Mouse (Mus musculus): ENCODE measurements around the gene Eif1ad. TPM values are rescaled to one million over a fixed set of nuclear protein-coding genes. Genes with fewer than 3 reads are reported as not detected.

Eif1ad gene
- polyA plus RNA-seq, 1 experiment from 2014 or later, result 89.4 TPM

DNA sequence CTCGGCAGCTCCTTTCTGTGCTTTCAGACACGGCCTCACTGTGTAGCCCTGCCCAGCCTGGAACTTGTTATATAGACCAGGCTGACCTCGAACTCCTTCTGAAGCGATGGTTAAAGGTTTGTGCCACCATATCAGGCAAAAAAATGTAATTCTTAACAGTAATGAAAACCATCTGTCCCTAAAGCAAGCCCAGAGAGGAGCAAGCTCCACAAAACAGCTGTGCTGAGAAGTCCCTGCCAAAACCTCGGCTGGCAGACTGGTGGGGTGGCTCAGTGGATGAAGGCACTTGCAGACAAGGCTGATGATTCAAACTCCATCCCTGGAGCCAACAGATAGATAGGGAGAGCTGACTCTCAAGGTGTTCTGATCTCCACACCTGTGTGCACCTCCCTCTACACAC lies 42.5 kb downstream of the Eif1ad start:
- Histone ChIP-seq H3K27ac (replicated peaks) (no peak overlapping the region), H3K4me3 (no peak overlapping the region), H3K4me1 (peaks cover 22% of the 10 kb centered on the region), H3K36me3 (0 out of 2 replicates have a peak, but pooled peaks cover 4% of the 10 kb centered on the region), H3K9me3 (replicated peaks) (no peaks in the 10 kb centered on the region), H3K27me3 (ENCODE audit: low read depth, poor library complexity, severe bottlenecking) (no peaks in the 10 kb centered on the region)
- no peak for DNase-seq (ENCODE audit: low spot score)
- WGBS, result 84% methylated on average over 5 of the region's 5 CpGs

DNA sequence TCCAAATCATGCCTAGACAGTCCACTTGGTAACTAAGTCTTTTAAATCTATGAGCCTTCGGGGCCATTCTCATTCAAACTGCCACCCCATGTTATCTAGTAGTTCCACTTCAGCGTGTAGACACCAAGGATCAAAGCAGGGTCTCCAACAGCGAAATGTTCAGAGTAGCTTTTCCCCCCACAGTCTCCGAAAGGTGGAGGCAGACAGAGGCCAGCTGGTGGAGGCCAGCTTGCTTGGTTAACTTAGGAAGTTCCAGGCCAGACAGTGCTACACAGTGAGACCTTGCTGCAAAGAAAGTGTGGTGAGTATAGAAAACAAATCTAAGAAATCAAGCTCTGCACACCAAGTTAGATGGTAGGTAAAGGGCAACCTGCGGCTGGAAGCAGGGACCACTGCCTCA lies 44.1 kb downstream of the Eif1ad start:
- 87% methylated on average over 5 of the region's 5 CpGs for WGBS
- 0 out of 2 replicates have a peak, but pooled peaks cover 4% of the 10 kb centered on the region for H3K36me3 ChIP-seq
- H3K27me3 ChIP-seq (ENCODE audit: low read depth, poor library complexity, severe bottlenecking), result no peaks in the 10 kb centered on the region
- peaks cover 20% of the 10 kb centered on the region for H3K4me1 ChIP-seq
- no peak overlapping the region for H3K4me3 ChIP-seq
- no peaks in the 10 kb centered on the region for H3K9me3 ChIP-seq (replicated peaks)
- H3K27ac ChIP-seq (replicated peaks), result no peak overlapping the region
- no peak for DNase-seq (ENCODE audit: low spot score)

DNA sequence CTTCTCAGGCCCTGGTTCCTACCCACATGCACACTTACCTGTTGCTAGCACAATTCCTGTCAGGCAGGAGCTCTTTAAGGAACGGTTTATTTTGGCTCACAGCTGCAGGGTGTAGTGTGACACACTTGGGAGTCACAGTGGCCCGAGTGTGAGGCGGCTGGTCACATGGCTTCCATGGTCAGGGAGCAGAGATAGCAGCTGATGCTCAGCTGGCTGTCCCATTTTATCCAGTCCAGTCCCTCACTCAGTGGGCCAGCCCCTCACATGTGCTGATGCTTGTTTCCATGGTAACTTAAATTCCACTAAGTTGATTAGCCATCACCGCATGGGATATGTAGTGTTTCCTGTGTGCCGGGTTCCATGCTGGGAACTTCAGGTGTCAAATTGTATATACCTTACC lies 45.4 kb downstream of the Eif1ad start:
- Histone ChIP-seq H3K36me3 (0 out of 2 replicates have a peak, but pooled peaks cover 4% of the 10 kb centered on the region), H3K9me3 (replicated peaks) (no peaks in the 10 kb centered on the region), H3K4me3 (no peak overlapping the region), H3K27ac (replicated peaks) (no peak overlapping the region), H3K4me1 (peaks cover 14% of the 10 kb centered on the region), H3K27me3 (ENCODE audit: low read depth, poor library complexity, severe bottlenecking) (no peaks in the 10 kb centered on the region)
- no peak for DNase-seq (ENCODE audit: low spot score)
- WGBS, result 79% methylated on average over 5 of the region's 5 CpGs

DNA sequence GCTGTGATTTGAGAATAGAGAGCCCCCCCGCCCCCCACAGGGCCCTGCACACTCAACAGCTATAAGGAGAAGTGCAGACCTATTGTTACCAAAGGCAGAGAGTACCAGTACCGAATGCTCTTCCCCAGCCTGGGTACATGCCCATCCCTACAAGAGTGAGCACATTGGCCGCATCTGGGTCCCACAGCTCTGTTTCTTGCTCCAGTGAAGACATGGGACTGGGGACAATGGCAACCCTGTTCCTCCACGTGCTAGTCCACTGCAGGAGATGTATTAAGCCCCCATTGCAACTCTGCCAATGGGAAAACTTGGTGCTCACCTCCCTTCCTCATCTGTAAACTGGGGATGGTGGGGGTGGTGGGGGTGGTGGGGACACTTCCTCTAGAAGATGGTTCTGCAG lies 47.3 kb downstream of the Eif1ad start:
- Histone ChIP-seq H3K27me3 (ENCODE audit: low read depth, poor library complexity, severe bottlenecking) (no peaks in the 10 kb centered on the region), H3K4me1 (peaks cover 4% of the 10 kb centered on the region; the same call in 1 of the 2 replicates), H3K9me3 (replicated peaks) (no peaks in the 10 kb centered on the region), H3K27ac (replicated peaks) (no peak overlapping the region), H3K36me3 (0 out of 2 replicates have a peak, but pooled peaks cover 8% of the 10 kb centered on the region), H3K4me3 (no peak overlapping the region)
- WGBS, result 83% methylated on average over 4 of the region's 4 CpGs
- DNase-seq (ENCODE audit: low spot score), result no peak

DNA sequence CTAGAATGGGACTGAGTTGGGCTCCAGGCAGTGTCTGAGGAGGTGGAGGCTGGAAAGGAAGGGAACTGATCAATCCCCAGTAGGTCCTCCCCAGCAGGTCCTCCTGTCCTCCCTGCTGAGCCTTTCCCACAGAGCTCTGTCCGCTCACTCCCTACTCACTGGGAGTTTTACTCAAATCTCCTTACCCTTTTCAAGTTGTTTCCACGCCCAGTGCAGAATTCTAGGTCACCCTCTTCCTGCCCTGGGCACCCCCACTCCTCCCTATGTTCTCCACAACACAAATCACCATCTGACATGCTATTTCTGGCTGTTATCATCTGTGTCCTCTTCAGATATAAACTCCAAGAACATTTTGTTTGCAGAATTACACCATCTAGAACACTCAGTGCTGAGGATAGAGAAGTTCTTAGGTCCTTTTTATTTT lies 48.0 kb downstream of the Eif1ad start:
- H3K9me3 ChIP-seq (replicated peaks), result no peaks in the 10 kb centered on the region
- H3K4me3 ChIP-seq, result no peak overlapping the region
- no peaks in the 10 kb centered on the region for H3K27me3 ChIP-seq (ENCODE audit: low read depth, poor library complexity, severe bottlenecking)
- DNase-seq (ENCODE audit: low spot score), result no peak
- peaks cover 4% of the 10 kb centered on the region; the same call in 1 of the 2 replicates for H3K4me1 ChIP-seq
- H3K27ac ChIP-seq (replicated peaks), result no peak overlapping the region
- peaks cover 7% of the 10 kb centered on the region; the same call in 1 of the 2 replicates for H3K36me3 ChIP-seq
- WGBS, result 72% methylated on average over 2 of the region's 2 CpGs

DNA sequence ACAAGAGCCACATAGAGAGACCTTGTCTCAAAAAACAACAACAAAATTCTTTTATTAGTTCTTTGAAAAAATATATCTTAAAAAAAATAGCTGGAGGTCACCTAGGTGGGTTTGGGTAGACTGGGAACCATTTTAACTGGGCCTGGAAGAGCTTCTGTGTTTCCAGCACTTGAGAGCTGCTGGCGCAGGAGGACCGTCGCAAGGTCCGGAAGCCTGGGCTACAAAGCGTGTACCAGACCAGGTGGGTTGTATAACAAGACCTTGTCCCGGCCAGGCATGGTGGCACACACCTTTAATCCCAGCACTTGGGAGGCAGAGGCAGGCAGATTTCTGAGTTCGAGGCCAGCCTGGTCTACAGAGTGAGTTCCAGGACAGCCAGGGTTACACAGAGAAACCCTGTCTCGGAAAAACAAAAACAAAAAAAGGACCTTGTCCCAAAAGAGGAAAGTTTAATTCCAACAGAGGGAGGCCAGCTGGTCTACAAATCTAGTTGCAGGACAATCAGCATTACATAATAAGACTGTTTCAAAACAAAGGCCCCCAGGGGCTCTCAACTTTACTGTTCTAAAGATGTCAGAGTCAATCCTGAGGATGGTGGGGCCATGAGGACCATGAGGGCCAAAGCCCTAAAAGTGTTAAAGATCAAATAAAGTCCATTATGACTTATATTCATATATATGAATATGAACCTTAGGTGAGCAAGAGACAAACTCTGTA lies 52.4 kb downstream of the Eif1ad start:
- no peak for DNase-seq (ENCODE audit: low spot score)
- H3K27me3 ChIP-seq (ENCODE audit: low read depth, poor library complexity, severe bottlenecking), result no peaks in the 10 kb centered on the region
- whole genome bisulfite sequencing, result 90% methylated on average over 8 of the region's 8 CpGs
- no peaks in the 10 kb centered on the region for H3K9me3 ChIP-seq (replicated peaks)
- no peak overlapping the region for H3K4me3 ChIP-seq
- H3K4me1 ChIP-seq, result peaks cover 17% of the 10 kb centered on the region
- peaks cover 46% of the 10 kb centered on the region for H3K36me3 ChIP-seq
- no peak overlapping the region for H3K27ac ChIP-seq (replicated peaks)

DNA sequence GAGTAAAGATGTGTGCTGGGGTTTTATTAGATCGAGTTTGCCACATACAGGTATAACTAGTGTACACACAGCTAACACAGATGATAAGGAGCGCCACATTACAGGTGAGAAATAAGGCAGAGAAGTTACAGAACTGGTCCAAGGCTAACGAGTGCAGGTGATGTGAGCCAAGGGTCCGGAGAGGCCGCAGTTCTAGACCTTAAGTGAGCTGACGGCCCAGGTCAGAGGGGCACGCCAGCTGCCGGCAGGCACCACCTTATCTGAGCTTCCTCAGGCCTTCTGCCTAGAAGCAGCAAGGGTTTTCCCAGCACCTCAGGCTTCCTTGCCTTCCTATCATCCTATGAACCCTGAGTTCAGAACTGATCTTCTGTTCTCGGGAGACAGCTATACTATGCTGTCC lies 53.1 kb downstream of the Eif1ad start:
- Histone ChIP-seq H3K4me1 (peaks cover 21% of the 10 kb centered on the region), H3K36me3 (peaks cover 46% of the 10 kb centered on the region), H3K4me3 (no peak overlapping the region), H3K27ac (replicated peaks) (no peak overlapping the region), H3K9me3 (replicated peaks) (no peaks in the 10 kb centered on the region), H3K27me3 (ENCODE audit: low read depth, poor library complexity, severe bottlenecking) (no peaks in the 10 kb centered on the region)
- WGBS, result 93% methylated on average over 9 of the region's 9 CpGs
- DNase-seq (ENCODE audit: low spot score), result no peak

DNA sequence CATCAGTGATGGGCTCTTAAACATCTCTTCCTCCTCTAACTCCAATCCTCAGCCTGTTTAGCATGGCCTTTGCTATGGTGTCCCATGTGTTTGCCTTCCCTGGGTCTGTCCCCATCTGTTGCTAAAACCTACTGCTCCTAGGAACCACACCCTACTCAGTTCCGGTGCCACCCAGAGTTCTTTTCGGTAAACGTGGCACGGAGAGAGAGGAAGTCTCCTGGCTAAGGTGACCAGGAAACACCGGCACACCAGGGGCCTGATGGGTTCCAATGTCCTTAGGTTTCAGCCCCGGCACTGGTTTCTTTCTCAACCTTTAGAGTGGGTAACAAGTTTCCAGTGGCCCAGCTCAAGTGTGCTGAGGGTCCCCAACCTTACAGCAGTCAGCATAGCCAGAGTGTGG lies 54.0 kb downstream of the Eif1ad start:
- Histone ChIP-seq H3K9me3 (replicated peaks) (no peaks in the 10 kb centered on the region), H3K36me3 (peaks cover 46% of the 10 kb centered on the region), H3K4me3 (no peak overlapping the region; the same call in 1 of the 2 replicates), H3K27me3 (ENCODE audit: low read depth, poor library complexity, severe bottlenecking) (no peaks in the 10 kb centered on the region), H3K27ac (replicated peaks) (no peak overlapping the region), H3K4me1 (peaks cover 22% of the 10 kb centered on the region)
- DNase-seq (ENCODE audit: low spot score), result no peak
- WGBS, result 96% methylated on average over 6 of the region's 6 CpGs

Other genes with a start within 250 kb of the Eif1ad start
- gene Klc2, start 248.2 kb upstream of the Eif1ad start, polyA plus RNA-seq (2016; fragmentation: Nextera tagmentation; extraction: Ambion mirVana), result 31.1 and 40.7 TPM in 2 replicates
- gene Pacs1, start 93.6 kb upstream of the Eif1ad start, polyA plus RNA-seq (2016; fragmentation: Nextera tagmentation; extraction: Ambion mirVana), result 21.3 and 23.7 TPM in 2 replicates
- gene Sf3b2, start 71.3 kb upstream of the Eif1ad start, polyA plus RNA-seq (2016; fragmentation: Nextera tagmentation; extraction: Ambion mirVana), result 468 and 500 TPM in 2 replicates
- gene Gal3st3, start 68.4 kb upstream of the Eif1ad start, polyA plus RNA-seq (2016; fragmentation: Nextera tagmentation; extraction: Ambion mirVana), result 10.8 and 15.4 TPM in 2 replicates
- gene Catsper1, start 31.0 kb upstream of the Eif1ad start, polyA plus RNA-seq (2016; fragmentation: Nextera tagmentation; extraction: Ambion mirVana), result not detected in 2 replicates
- gene Cst6, start 17.2 kb upstream of the Eif1ad start, polyA plus RNA-seq (2016; fragmentation: Nextera tagmentation; extraction: Ambion mirVana), result 0.67 TPM in 1 of 2 replicates, not detected in the other
- 575 and 616 TPM in 2 replicates for gene Banf1, start 427 bp downstream of the Eif1ad start, polyA plus RNA-seq (2016; fragmentation: Nextera tagmentation; extraction: Ambion mirVana)
- 88.2 and 96.2 TPM in 2 replicates for gene Sart1, start 22.0 kb downstream of the Eif1ad start, polyA plus RNA-seq (2016; fragmentation: Nextera tagmentation; extraction: Ambion mirVana)
- 0.39 TPM in 1 of 2 replicates, not detected in the other for gene Tsga10ip, start 35.8 kb downstream of the Eif1ad start, polyA plus RNA-seq (2016; fragmentation: Nextera tagmentation; extraction: Ambion mirVana)
- 221 and 228 TPM in 2 replicates for gene Drap1, start 58.2 kb downstream of the Eif1ad start, polyA plus RNA-seq (2016; fragmentation: Nextera tagmentation; extraction: Ambion mirVana)
- 45.1 and 48.5 TPM in 2 replicates for gene AI837181, start 58.4 kb downstream of the Eif1ad start, polyA plus RNA-seq (2016; fragmentation: Nextera tagmentation; extraction: Ambion mirVana)
- gene Fosl1, start 80.8 kb downstream of the Eif1ad start, polyA plus RNA-seq (2016; fragmentation: Nextera tagmentation; extraction: Ambion mirVana), result not detected in 2 replicates
- 5.5 and 6.0 TPM in 2 replicates for gene Ccdc85b, start 91.2 kb downstream of the Eif1ad start, polyA plus RNA-seq (2016; fragmentation: Nextera tagmentation; extraction: Ambion mirVana)
- 98.0 and 111 TPM in 2 replicates for gene Fibp, start 93.9 kb downstream of the Eif1ad start, polyA plus RNA-seq (2016; fragmentation: Nextera tagmentation; extraction: Ambion mirVana)
- 1.7 and 2.7 TPM in 2 replicates for gene Ctsw, start 101.8 kb downstream of the Eif1ad start, polyA plus RNA-seq (2016; fragmentation: Nextera tagmentation; extraction: Ambion mirVana)
- 67.6 and 69.1 TPM in 2 replicates for gene Efemp2, start 107.2 kb downstream of the Eif1ad start, polyA plus RNA-seq (2016; fragmentation: Nextera tagmentation; extraction: Ambion mirVana)
- 41.3 and 47.0 TPM in 2 replicates for gene Mus81, start 121.7 kb downstream of the Eif1ad start, polyA plus RNA-seq (2016; fragmentation: Nextera tagmentation; extraction: Ambion mirVana)
- 3,131 and 3,331 TPM in 2 replicates for gene Cfl1, start 123.7 kb downstream of the Eif1ad start, polyA plus RNA-seq (2016; fragmentation: Nextera tagmentation; extraction: Ambion mirVana)
- not detected in 2 replicates for gene 1700020D05Rik, start 137.0 kb downstream of the Eif1ad start, polyA plus RNA-seq (2016; fragmentation: Nextera tagmentation; extraction: Ambion mirVana)
- gene Snx32, start 143.8 kb downstream of the Eif1ad start, polyA plus RNA-seq (2016; fragmentation: Nextera tagmentation; extraction: Ambion mirVana), result 9.6 and 15.3 TPM in 2 replicates
- 0.16 and 0.29 TPM in 2 replicates for gene Ovol1, start 193.9 kb downstream of the Eif1ad start, polyA plus RNA-seq (2016; fragmentation: Nextera tagmentation; extraction: Ambion mirVana)
- 1.6 and 2.3 TPM in 2 replicates for gene Ap5b1, start 201.3 kb downstream of the Eif1ad start, polyA plus RNA-seq (2016; fragmentation: Nextera tagmentation; extraction: Ambion mirVana)
- 186 and 200 TPM in 2 replicates for gene Rnaseh2c, start 235.1 kb downstream of the Eif1ad start, polyA plus RNA-seq (2016; fragmentation: Nextera tagmentation; extraction: Ambion mirVana)
- gene Kat5, start 243.5 kb downstream of the Eif1ad start, polyA plus RNA-seq (2016; fragmentation: Nextera tagmentation; extraction: Ambion mirVana), result 65.6 and 74.8 TPM in 2 replicates

All from midbrain, embryonic 10.5 days (tissue).